Mouse (Mus musculus): ENCODE results near the gene Gmeb1. TPM values are rescaled to one million over a fixed set of nuclear protein-coding genes. Genes with fewer than 3 reads are reported as not detected.

Gmeb1 gene
- polyA plus RNA-seq, 1 experiment from 2014 or later = 26.8 TPM

- H3K27me3 ChIP-seq (replicated peaks; ENCODE audit: control insufficient read depth, insufficient read depth, low read length) = no peaks in the 10 kb centered on the region
- peak overlapping the region; percentile 86 for H3K4me3 ChIP-seq (ENCODE audit: low read depth, low read length)
- 58% methylated on average over 5 of the region's 5 CpGs for WGBS
- H3K36me3 ChIP-seq (ENCODE audit: control insufficient read depth, insufficient read depth, low read length) = no peaks in the 10 kb centered on the region
- H3K4me2 ChIP-seq = peak overlapping the region; percentile 62
- H3K9me3 ChIP-seq (ENCODE audit: control insufficient read depth, low read length) = no peaks in the 10 kb centered on the region
- ATAC-seq (replicated peaks; ENCODE audit: low FRiP score) = no peak
- peaks cover 12% of the 10 kb centered on the region for H3K4me1 ChIP-seq (replicated peaks; ENCODE audit: control insufficient read depth, insufficient read depth, low read length)
- DNase-seq (ENCODE audit: low spot score) = no peak
- peak overlapping the region; percentile 96 for H3K27ac ChIP-seq (ENCODE audit: low read depth, low read length)
- peak overlapping the region; percentile 93 for H3K9ac ChIP-seq (ENCODE audit: low read depth, low read length)
Observed at GRCm38 (mm10) chr4:132262358-132262616, 885 bp upstream of the Gmeb1 start.

DNA sequence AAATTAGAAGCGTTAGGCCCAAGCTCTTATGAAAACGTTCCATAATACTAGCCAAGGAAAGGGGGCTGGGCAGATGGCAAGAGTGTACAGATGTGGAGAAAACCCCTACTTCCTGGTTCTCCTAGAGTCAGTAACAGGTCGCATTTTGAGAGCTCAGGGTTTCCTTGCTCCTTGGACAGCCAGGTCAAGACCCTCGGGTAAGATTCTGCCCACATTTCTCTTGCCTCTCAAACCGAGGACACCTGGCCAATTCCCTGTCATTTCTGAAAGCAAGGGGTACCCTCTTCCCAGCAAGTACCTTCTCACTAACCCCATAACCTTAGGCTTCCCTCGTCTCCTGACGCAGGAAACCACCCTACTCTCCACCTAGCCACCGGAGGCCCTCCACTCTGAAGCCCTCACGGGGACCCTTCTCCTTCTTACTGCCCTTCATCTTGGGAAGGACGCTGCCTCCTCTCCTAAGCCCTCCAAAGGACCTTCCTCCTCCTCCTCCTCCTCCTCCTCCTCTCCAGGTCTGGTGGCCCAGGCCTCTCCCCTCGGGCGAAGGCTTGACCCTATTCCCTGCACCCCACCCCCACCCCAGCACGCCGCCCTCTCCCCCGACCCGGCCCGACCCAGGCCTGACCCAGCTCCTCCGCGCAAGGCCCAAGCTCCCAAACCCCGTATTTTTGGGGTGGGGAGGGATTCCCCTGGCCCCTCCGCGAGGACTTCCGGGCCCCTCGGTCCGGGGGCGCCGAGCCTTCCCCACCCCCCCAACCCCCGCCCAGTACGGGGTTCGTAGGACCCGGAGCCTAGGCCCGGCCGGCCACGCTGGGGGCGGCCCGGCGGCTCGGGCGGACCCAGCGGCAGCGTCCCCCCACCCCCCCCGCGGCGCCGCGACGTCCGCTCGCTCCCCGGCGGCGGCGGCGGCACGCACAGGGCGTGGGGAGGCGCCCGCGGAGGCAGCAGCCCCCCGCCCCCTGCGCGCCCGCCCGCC lies 710 bp downstream of the Gmeb1 start:
- Histone ChIP-seq H3K9ac (ENCODE audit: low read depth, low read length) (peak overlapping the region; percentile 93), H3K4me2 (peak overlapping the region; percentile 86), H3K4me3 (ENCODE audit: low read depth, low read length) (peak overlapping the region; percentile 86), H3K27me3 (replicated peaks; ENCODE audit: control insufficient read depth, insufficient read depth, low read length) (no peaks in the 10 kb centered on the region), H3K36me3 (ENCODE audit: control insufficient read depth, insufficient read depth, low read length) (no peaks in the 10 kb centered on the region), H3K27ac (ENCODE audit: low read depth, low read length) (peak overlapping the region; percentile 96), H3K9me3 (ENCODE audit: control insufficient read depth, low read length) (no peaks in the 10 kb centered on the region), H3K4me1 (replicated peaks; ENCODE audit: control insufficient read depth, insufficient read depth, low read length) (peaks cover 12% of the 10 kb centered on the region)
- DNase-seq (ENCODE audit: low spot score) (peak; percentile 70), ATAC-seq (replicated peaks; ENCODE audit: low FRiP score) (peak; percentile 78)
- 4% methylated on average over 28 of the region's 64 CpGs for WGBS

GRCm38 (mm10) chr4:132259248-132259647 lies 2.2 kb downstream of the Gmeb1 start:
- ATAC-seq (replicated peaks; ENCODE audit: low FRiP score) (no peak), DNase-seq (ENCODE audit: low spot score) (no peak)
- Histone ChIP-seq H3K4me2 (no peak overlapping the region), H3K27ac (ENCODE audit: low read depth, low read length) (no peak overlapping the region), H3K9me3 (ENCODE audit: control insufficient read depth, low read length) (no peaks in the 10 kb centered on the region), H3K4me1 (replicated peaks; ENCODE audit: control insufficient read depth, insufficient read depth, low read length) (peaks cover 14% of the 10 kb centered on the region), H3K36me3 (ENCODE audit: control insufficient read depth, insufficient read depth, low read length) (no peaks in the 10 kb centered on the region), H3K27me3 (replicated peaks; ENCODE audit: control insufficient read depth, insufficient read depth, low read length) (no peaks in the 10 kb centered on the region), H3K9ac (ENCODE audit: low read depth, low read length) (no peak overlapping the region), H3K4me3 (ENCODE audit: low read depth, low read length) (no peak overlapping the region)
- 78% methylated on average over 4 of the region's 4 CpGs for WGBS

- Histone ChIP-seq H3K9me3 (ENCODE audit: control insufficient read depth, low read length) (no peaks in the 10 kb centered on the region), H3K4me3 (ENCODE audit: low read depth, low read length) (no peak overlapping the region), H3K27ac (ENCODE audit: low read depth, low read length) (no peak overlapping the region), H3K4me2 (no peak overlapping the region), H3K36me3 (ENCODE audit: control insufficient read depth, insufficient read depth, low read length) (peaks cover 5% of the 10 kb centered on the region; the same call in 1 of the 2 replicates), H3K4me1 (replicated peaks; ENCODE audit: control insufficient read depth, insufficient read depth, low read length) (peaks cover 5% of the 10 kb centered on the region), H3K27me3 (replicated peaks; ENCODE audit: control insufficient read depth, insufficient read depth, low read length) (no peaks in the 10 kb centered on the region), H3K9ac (ENCODE audit: low read depth, low read length) (no peak overlapping the region)
- ATAC-seq (replicated peaks; ENCODE audit: low FRiP score) (no peak), DNase-seq (ENCODE audit: low spot score) (no peak)
- WGBS = 92% methylated on average over 3 of the region's 3 CpGs
Observed at GRCm38 (mm10) chr4:132256384-132256783, 5.0 kb downstream of the Gmeb1 start.

GRCm38 (mm10) chr4:132254986-132255385 lies 6.4 kb downstream of the Gmeb1 start:
- peaks cover 4% of the 10 kb centered on the region for H3K4me1 ChIP-seq (replicated peaks; ENCODE audit: control insufficient read depth, insufficient read depth, low read length)
- peaks cover 7% of the 10 kb centered on the region; the same call in 1 of the 2 replicates for H3K36me3 ChIP-seq (ENCODE audit: control insufficient read depth, insufficient read depth, low read length)
- H3K9ac ChIP-seq (ENCODE audit: low read depth, low read length) = no peak overlapping the region
- H3K4me3 ChIP-seq (ENCODE audit: low read depth, low read length) = no peak overlapping the region
- H3K9me3 ChIP-seq (ENCODE audit: control insufficient read depth, low read length) = no peaks in the 10 kb centered on the region
- DNase-seq (ENCODE audit: low spot score) (no peak), ATAC-seq (replicated peaks; ENCODE audit: low FRiP score) (no peak)
- no peak overlapping the region for H3K27ac ChIP-seq (ENCODE audit: low read depth, low read length)
- WGBS = 67% methylated on average over 3 of the region's 3 CpGs
- H3K27me3 ChIP-seq (replicated peaks; ENCODE audit: control insufficient read depth, insufficient read depth, low read length) = no peaks in the 10 kb centered on the region
- H3K4me2 ChIP-seq = no peak overlapping the region

GRCm38 (mm10) chr4:132253622-132254021 lies 7.8 kb downstream of the Gmeb1 start:
- no peak for DNase-seq (ENCODE audit: low spot score)
- Histone ChIP-seq H3K27me3 (replicated peaks; ENCODE audit: control insufficient read depth, insufficient read depth, low read length) (no peaks in the 10 kb centered on the region), H3K27ac (ENCODE audit: low read depth, low read length) (no peak overlapping the region), H3K9ac (ENCODE audit: low read depth, low read length) (no peak overlapping the region), H3K4me2 (no peak overlapping the region), H3K4me3 (ENCODE audit: low read depth, low read length) (no peak overlapping the region), H3K4me1 (replicated peaks; ENCODE audit: control insufficient read depth, insufficient read depth, low read length) (peaks cover 2% of the 10 kb centered on the region; the same call in 1 of the 2 replicates), H3K36me3 (ENCODE audit: control insufficient read depth, insufficient read depth, low read length) (peaks cover 8% of the 10 kb centered on the region; the same call in 1 of the 2 replicates), H3K9me3 (ENCODE audit: control insufficient read depth, low read length) (no peaks in the 10 kb centered on the region)
- WGBS = 67% methylated on average over 2 of the region's 2 CpGs
- peak; percentile 43; the same call in 1 of the 2 replicates for ATAC-seq (replicated peaks; ENCODE audit: low FRiP score)

GRCm38 (mm10) chr4:132253128-132253527 lies 8.3 kb downstream of the Gmeb1 start:
- DNase-seq (ENCODE audit: low spot score) = no peak
- peaks cover 10% of the 10 kb centered on the region; the same call in 1 of the 2 replicates for H3K36me3 ChIP-seq (ENCODE audit: control insufficient read depth, insufficient read depth, low read length)
- H3K4me2 ChIP-seq = no peak overlapping the region

GRCm38 (mm10) chr4:132251596-132251995 lies 9.8 kb downstream of the Gmeb1 start:
- 83% methylated on average over 9 of the region's 9 CpGs for WGBS

More at GRCm38 (mm10) chr4:132253128-132253527, 8.3 kb downstream of the Gmeb1 start:
- WGBS = 88% methylated on average over 8 of the region's 8 CpGs
- Histone ChIP-seq H3K9ac (ENCODE audit: low read depth, low read length) (no peak overlapping the region), H3K27me3 (replicated peaks; ENCODE audit: control insufficient read depth, insufficient read depth, low read length) (no peaks in the 10 kb centered on the region), H3K27ac (ENCODE audit: low read depth, low read length) (no peak overlapping the region), H3K4me3 (ENCODE audit: low read depth, low read length) (no peak overlapping the region), H3K9me3 (ENCODE audit: control insufficient read depth, low read length) (no peaks in the 10 kb centered on the region), H3K4me1 (replicated peaks; ENCODE audit: control insufficient read depth, insufficient read depth, low read length) (peaks cover 4% of the 10 kb centered on the region; the same call in 1 of the 2 replicates)
- no peak for ATAC-seq (replicated peaks; ENCODE audit: low FRiP score)

More at GRCm38 (mm10) chr4:132251596-132251995, 9.8 kb downstream of the Gmeb1 start:
- no peak overlapping the region for H3K4me3 ChIP-seq (ENCODE audit: low read depth, low read length)
- peaks cover 4% of the 10 kb centered on the region; the same call in 1 of the 2 replicates for H3K4me1 ChIP-seq (replicated peaks; ENCODE audit: control insufficient read depth, insufficient read depth, low read length)
- H3K9me3 ChIP-seq (ENCODE audit: control insufficient read depth, low read length) = no peaks in the 10 kb centered on the region
- H3K9ac ChIP-seq (ENCODE audit: low read depth, low read length) = no peak overlapping the region
- H3K4me2 ChIP-seq = no peak overlapping the region
- no peak overlapping the region for H3K27ac ChIP-seq (ENCODE audit: low read depth, low read length)
- peaks cover 14% of the 10 kb centered on the region for H3K36me3 ChIP-seq (ENCODE audit: control insufficient read depth, insufficient read depth, low read length)
- ATAC-seq (replicated peaks; ENCODE audit: low FRiP score) (no peak), DNase-seq (ENCODE audit: low spot score) (no peak)
- H3K27me3 ChIP-seq (replicated peaks; ENCODE audit: control insufficient read depth, insufficient read depth, low read length) = no peaks in the 10 kb centered on the region

Data from liver, embryonic 11.5 days (tissue).